Mouse (Mus musculus): ENCODE data around the gene Oas1a.
"Not testable (repeated sequence)": the region's sequence is repeated elsewhere in the genome, so short reads cannot be mapped to it uniquely, and the experiment has no call there.

GRCm38 (mm10) chr5:120926311-120926710, 19.0 kb upstream of the Oas1a start:
- TF ChIP-seq CTCF (conservative IDR thresholded peaks at IDR 0.05; ENCODE audit: low read length); NANOG (IDR thresholded peaks at IDR 0.05; ENCODE audit: borderline replicate concordance, low read length); POU5F1 (IDR thresholded peaks at IDR 0.05; ENCODE audit: borderline replicate concordance, low read length): not testable (repeated sequence)

Data from E14TG2a.4 (cell line).